ENCODE assay signal across 8 mouse cellular contexts in genomic region chr4:152325574-152326411, GRCm38 (mm10). TPM values are rescaled to one million over a fixed set of nuclear protein-coding genes. Genes with fewer than 3 reads are reported as not detected.
DNase-seq lines count a peak whose midpoint lies in the region; ATAC-seq lines count a peak whose summit lies in the region.

TSS of gene Rpl22 (plus strand) at chr4:152325742.

- peak within 1 kb of the TSS; percentile 78 for H3K27ac ChIP-seq in hindbrain, embryonic 15.5 days (replicated peaks)

- WGBS in hindbrain, embryonic 15.5 days = under 1% methylated on average over 70 of the region's 70 CpGs

- no peaks in the 10 kb centered on the region for H3K9me3 ChIP-seq in hindbrain, embryonic 15.5 days

- no peaks in the 10 kb centered on the region for H3K27me3 ChIP-seq in hindbrain, embryonic 15.5 days

- peak within 1 kb of the TSS; percentile 86 for H3K9ac ChIP-seq in hindbrain, embryonic 15.5 days

- H3K4me2 ChIP-seq in hindbrain, embryonic 15.5 days = peak within 1 kb of the TSS; percentile 73

- peak within 1 kb of the TSS; percentile 78 for H3K4me3 ChIP-seq in hindbrain, embryonic 15.5 days

- peaks cover 17% of the 10 kb centered on the region for H3K4me1 ChIP-seq in hindbrain, embryonic 15.5 days (replicated peaks)

- peaks cover 23% of the 10 kb centered on the region for H3K36me3 ChIP-seq in hindbrain, embryonic 15.5 days

- peak; percentile 97 for DNase-seq in T-cell, adult 2 months (ENCODE audit: low spot score)
- DNase-seq in cerebellum, postnatal 36 days = peak; percentile 93 to 95
- peak; percentile 94 to 97 for DNase-seq in frontal cortex, postnatal 36 days (ENCODE audit: low spot score in 2 of 2)
- DNase-seq in left cerebral cortex, adult 11 months (ENCODE audit: low spot score) = peak; percentile 93
- peak; percentile 95 to 97 for DNase-seq in lung, postnatal 4 days
- peak; percentile 93 for DNase-seq in retina, postnatal 7 days (ENCODE audit: low read depth, low spot score)
- peak; percentile 83 for DNase-seq in urinary bladder, adult 2 months (ENCODE audit: low spot score)

- peak; percentile 97 for ATAC-seq in hindbrain, embryonic 15.5 days (ENCODE audit: low FRiP score, low read depth)

RNA-seq across cellular contexts. Expression of gene Rpl22, which starts in this region (rescaled TPM):
- polyA plus RNA-seq in hindbrain, embryonic 15.5 days (2015; fragmentation: Nextera tagmentation; extraction: Ambion mirVana) = 135 and 176 TPM in 2 replicates
- polyA plus RNA-seq in urinary bladder, adult 2 months (2012; rRNA removed) = 727 and 877 TPM in 2 replicates

Comparison
In these comparisons a context has a peak if more than half of its experiments do, and no peak if none do; other contexts are left out.
1. Peak in every context shown above with its lines: DNase-seq, ATAC-seq, H3K4me3 ChIP-seq and H3K27ac ChIP-seq.